Mouse (Mus musculus): ENCODE measurements around the gene Kif19a. TPM values are rescaled to one million over a fixed set of nuclear protein-coding genes. Genes with fewer than 3 reads are reported as not detected.

The Kif19a gene
- total RNA-seq, 4 experiments from 2014 or later: 2.4 to 3.4 (median 3.1) TPM

- no peak for DNase-seq (ENCODE audit: low spot score in 2 of 2)
These were observed 41.8 kb downstream of the Kif19a start for GRCm38 (mm10) chr11:114807025-114807424.

GRCm38 (mm10) chr11:114807686-114808427 is 42.7 kb downstream of the Kif19a start:
- DNase-seq (ENCODE audit: low spot score in 2 of 2): no peak

- no peak for DNase-seq (ENCODE audit: low spot score in 2 of 2)
These were observed 44.2 kb downstream of the Kif19a start for GRCm38 (mm10) chr11:114809371-114809770.

- DNase-seq (ENCODE audit: low spot score in 2 of 2): no peak
These were observed 45.2 kb downstream of the Kif19a start for GRCm38 (mm10) chr11:114810344-114810743.

- peak; percentile 69 to 93 for DNase-seq (ENCODE audit: low spot score in 2 of 2)
These were observed 47.6 kb downstream of the Kif19a start for GRCm38 (mm10) chr11:114812731-114813240.

- no peak for DNase-seq (ENCODE audit: low spot score in 2 of 2)
These were observed 49.8 kb downstream of the Kif19a start for GRCm38 (mm10) chr11:114814873-114815592.

- no peak for DNase-seq (ENCODE audit: low spot score in 2 of 2)
These were observed 51.7 kb downstream of the Kif19a start for GRCm38 (mm10) chr11:114816934-114817333.

GRCm38 (mm10) chr11:114818185-114818584 is 53.0 kb downstream of the Kif19a start:
- DNase-seq (ENCODE audit: low spot score in 2 of 2): no peak

GRCm38 (mm10) chr11:114819110-114819509 is 53.9 kb downstream of the Kif19a start:
- DNase-seq (ENCODE audit: low spot score in 2 of 2): no peak

GRCm38 (mm10) chr11:114820444-114820843 is 55.3 kb downstream of the Kif19a start:
- DNase-seq (ENCODE audit: low spot score in 2 of 2): no peak

- no peak for DNase-seq (ENCODE audit: low spot score in 2 of 2)
These were observed 56.1 kb downstream of the Kif19a start for GRCm38 (mm10) chr11:114821325-114821724.

- peak; percentile 54 to 93 for DNase-seq (ENCODE audit: low spot score in 2 of 2)
These were observed 57.5 kb downstream of the Kif19a start for GRCm38 (mm10) chr11:114822727-114823126.

- no peak for DNase-seq (ENCODE audit: low spot score in 2 of 2)
These were observed 58.1 kb downstream of the Kif19a start for GRCm38 (mm10) chr11:114823199-114823725.

- no peak for DNase-seq (ENCODE audit: low spot score in 2 of 2)
These were observed 61.5 kb downstream of the Kif19a start for GRCm38 (mm10) chr11:114826686-114827085.

- DNase-seq (ENCODE audit: low spot score in 2 of 2): no peak
These were observed 64.6 kb downstream of the Kif19a start for GRCm38 (mm10) chr11:114829499-114830432.

GRCm38 (mm10) chr11:114830433-114830773 is 65.2 kb downstream of the Kif19a start:
- DNase-seq (ENCODE audit: low spot score in 2 of 2): no peak

GRCm38 (mm10) chr11:114833166-114833565 is 68.0 kb downstream of the Kif19a start:
- no peak for DNase-seq (ENCODE audit: low spot score in 2 of 2)
